In genomic region chr7:103813152-103813551, GRCm38 (mm10) we compare ENCODE assay signal across 21 mouse cellular contexts. TPM values are rescaled to one million over a fixed set of nuclear protein-coding genes. Genes with fewer than 3 reads are reported as not detected.
"Had no signal": no experiment of that assay in that cellular context is flagged by ENCODE, and none has a peak within 500 bp of the region (broad histone marks: within the 10 kb centered on the region; RNA-seq: fewer than 3 reads in every experiment).

No protein-coding gene starts in this region.

RNA-seq across cellular contexts. Expression of gene Hbb-bt, which starts 0.6 kb away (rescaled TPM):
- polyA plus RNA-seq: myocyte had no signal

RNA-seq across cellular contexts. Expression of gene Hbb-bs, which starts 14.7 kb away (rescaled TPM):
- polyA plus RNA-seq: myocyte had no signal

RNA-seq across cellular contexts. Expression of gene Olfr67, which starts 21.5 kb away (rescaled TPM):
- total RNA-seq: layer of hippocampus, adult 2 months; layer of hippocampus, postnatal 25 days; left cerebral cortex, adult 18-20 months; left cerebral cortex, postnatal 25 days had no signal
- polyA plus RNA-seq: intestine, embryonic 14.5 days; intestine, postnatal 0 days; kidney, adult 2 months; kidney, embryonic 14.5 days; kidney, postnatal 0 days; large intestine, adult 2 months; limb, embryonic 10.5 days; limb, embryonic 13.5 days; lung, adult 2 months; midbrain, embryonic 12.5 days; midbrain, embryonic 15.5 days; myocyte; neural tube, embryonic 13.5 days; small intestine, adult 2 months; spleen, adult 2 months; stomach, postnatal 0 days; thymus, adult 2 months had no signal

RNA-seq across cellular contexts. Expression of gene Hbb-bh2, which starts 27.2 kb away (rescaled TPM):
- total RNA-seq: layer of hippocampus, adult 2 months; layer of hippocampus, postnatal 25 days; left cerebral cortex, adult 18-20 months; left cerebral cortex, postnatal 25 days had no signal
- polyA plus RNA-seq: intestine, embryonic 14.5 days; intestine, postnatal 0 days; kidney, adult 2 months; kidney, embryonic 14.5 days; kidney, postnatal 0 days; large intestine, adult 2 months; limb, embryonic 10.5 days; limb, embryonic 13.5 days; lung, adult 2 months; midbrain, embryonic 12.5 days; midbrain, embryonic 15.5 days; myocyte; neural tube, embryonic 13.5 days; small intestine, adult 2 months; spleen, adult 2 months; stomach, postnatal 0 days; thymus, adult 2 months had no signal

RNA-seq across cellular contexts. Expression of gene Hbb-bh1, which starts 29.8 kb away (rescaled TPM):
- total RNA-seq: layer of hippocampus, adult 2 months; layer of hippocampus, postnatal 25 days; left cerebral cortex, adult 18-20 months; left cerebral cortex, postnatal 25 days had no signal
- polyA plus RNA-seq: intestine, postnatal 0 days; kidney, adult 2 months; kidney, postnatal 0 days; large intestine, adult 2 months; lung, adult 2 months; myocyte; small intestine, adult 2 months; stomach, postnatal 0 days had no signal
